Mouse (Mus musculus) testis, adult 2 months (tissue): ENCODE data around the gene Mb.

ENCODE experiments used
- CTCF ChIP-seq: fragments of 200-500 bp; IDR thresholded peaks from 2 replicates; pipeline ENCODE4 v1.5.1; 2012; ENCODE audit warnings: low read depth, mild to moderate bottlenecking, inconsistent platforms, low read length, moderate library complexity; ENCODE audit not compliant: control insufficient read depth, insufficient read depth, insufficient replicate concordance
- POLR2A ChIP-seq: fragments of 200-500 bp; IDR thresholded peaks from 2 replicates; pipeline ENCODE4 v1.6.1; 2012; ENCODE audit warnings: low read depth, mild to moderate bottlenecking, inconsistent platforms, low read length, moderate library complexity; ENCODE audit not compliant: control insufficient read depth

- TF ChIP-seq POLR2A (no peak), CTCF (no peak)
These were observed 67.7 kb downstream of the Mb start for GRCm38 (mm10) chr15:76982745-76983144.
